Mouse (Mus musculus) ES-E14 (cell line): ENCODE data around the gene A930033H14Rik.

Experiments
- CHD2 ChIP-seq: IDR thresholded peaks from 2 replicates; pipeline ENCODE4 v1.6.1; 2014; ENCODE audit warnings: mild to moderate bottlenecking, low read depth, low read length, inconsistent platforms
- HCFC1 ChIP-seq: IDR thresholded peaks from 2 replicates; pipeline ENCODE4 v1.6.1; 2012; ENCODE audit warnings: low read length, inconsistent platforms, borderline replicate concordance; ENCODE audit not compliant: insufficient read depth
- ZC3H11A ChIP-seq: IDR thresholded peaks from 2 replicates; pipeline ENCODE4 v1.6.1; 2012; ENCODE audit warnings: low read depth, mild to moderate bottlenecking, inconsistent platforms, low read length, borderline replicate concordance
- ZNF384 ChIP-seq: IDR thresholded peaks from 2 replicates; pipeline ENCODE4 v1.6.1; 2012; ENCODE audit warnings: low read depth, low read length, inconsistent platforms

DNA sequence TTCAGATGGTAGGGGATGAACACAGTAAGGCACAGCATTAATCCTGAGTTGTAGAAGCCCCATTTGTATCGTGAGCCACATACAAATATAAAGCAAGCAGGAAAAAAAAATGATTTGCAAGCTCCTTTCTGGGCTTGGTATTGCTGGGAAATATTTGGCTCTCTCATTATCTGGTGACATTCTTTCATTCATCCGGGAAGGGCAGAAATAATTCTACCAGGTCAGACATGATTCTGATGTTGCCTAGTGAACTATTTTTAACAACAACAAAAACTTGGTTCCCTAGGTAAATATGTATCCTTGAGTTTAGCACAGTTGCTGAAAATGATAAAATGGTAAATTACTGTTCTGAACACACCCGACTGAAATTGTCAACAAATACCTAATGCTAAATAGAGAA, 40.5 kb downstream of the A930033H14Rik start:
- TF ChIP-seq HCFC1 (no peak), ZNF384 (no peak), ZC3H11A (no peak), CHD2 (no peak)
